Mouse (Mus musculus) hindbrain, postnatal 0 days (tissue): ENCODE measurements at regions not wholly inside any gene's neighbourhood (a gene's known extent, or its start where the extent isn't known, plus 50 kb on each side); places are given as distances from the start of the nearest gene placed in this dataset.

Experiments used
- ATAC-seq: fragments of 200-750 bp; cut with Nextera tagmentation; 2 replicates; pipeline ENCODE4 v1.8.0; 2017; ENCODE audit warnings: mild to moderate bottlenecking, moderate TSS enrichment, moderate library complexity
- DNase-seq: peaks from one replicate; pipeline ENCODE4 v3.0.0-alpha.2; 2015; ENCODE audit warnings: low spot score
- H3K27ac ChIP-seq: fragments of 300-500 bp; sonication (generic); 2 replicates; pipeline ENCODE4 v1.5.1; 2014; ENCODE audit warnings: mild to moderate bottlenecking
- H3K27me3 ChIP-seq: fragments of 300-500 bp; sonication (generic); 2 replicates; pipeline ENCODE4 v1.6.1; 2014; ENCODE audit warnings: low read length, mixed read lengths; ENCODE audit not compliant: insufficient read depth
- H3K36me3 ChIP-seq: fragments of 300-500 bp; sonication (generic); 2 replicates; pipeline ENCODE4 v1.6.1; 2014; ENCODE audit warnings: low read length, mixed read lengths; ENCODE audit not compliant: insufficient read depth
- H3K4me1 ChIP-seq: fragments of 300-500 bp; sonication (generic); 2 replicates; pipeline ENCODE4 v1.6.1; 2014; ENCODE audit warnings: antibody characterized with exemption, low read length, mixed read lengths; ENCODE audit not compliant: insufficient read depth
- H3K4me2 ChIP-seq: fragments of 300-500 bp; sonication (generic); 2 replicates; pipeline ENCODE4 v1.6.1; 2014; ENCODE audit warnings: low read depth, mild to moderate bottlenecking, low read length, moderate library complexity, mixed read lengths
- H3K4me3 ChIP-seq: fragments of 300-500 bp; sonication (generic); 2 replicates; pipeline ENCODE4 v1.5.1; 2014; ENCODE audit warnings: low read length
- H3K9ac ChIP-seq: fragments of 300-500 bp; sonication (generic); replicated peaks from 2 replicates; pipeline ENCODE4 v1.6.1; 2014; ENCODE audit warnings: mild to moderate bottlenecking, low read length, moderate library complexity, mixed read lengths
- H3K9me3 ChIP-seq: fragments of 300-500 bp; sonication (generic); 2 replicates; pipeline ENCODE4 v1.6.1; 2016; ENCODE audit warnings: low read length, mixed read lengths
- CTCF ChIP-seq: IDR thresholded peaks from 2 replicates; pipeline ENCODE4 v1.5.1; 2016; ENCODE audit warnings: antibody characterized with exemption, control low read depth, low read depth
- WGBS: fragments of 180-500 bp; shearing (Covaris S2); extraction: QIAGEN DNeasy Blood & Tissue Kit; methylation state at CpG from one replicate; pipeline ENCODE4 v1.1.7; 2014; 5-methylcytosine and 5-hydroxymethylcytosine counted together

DNA sequence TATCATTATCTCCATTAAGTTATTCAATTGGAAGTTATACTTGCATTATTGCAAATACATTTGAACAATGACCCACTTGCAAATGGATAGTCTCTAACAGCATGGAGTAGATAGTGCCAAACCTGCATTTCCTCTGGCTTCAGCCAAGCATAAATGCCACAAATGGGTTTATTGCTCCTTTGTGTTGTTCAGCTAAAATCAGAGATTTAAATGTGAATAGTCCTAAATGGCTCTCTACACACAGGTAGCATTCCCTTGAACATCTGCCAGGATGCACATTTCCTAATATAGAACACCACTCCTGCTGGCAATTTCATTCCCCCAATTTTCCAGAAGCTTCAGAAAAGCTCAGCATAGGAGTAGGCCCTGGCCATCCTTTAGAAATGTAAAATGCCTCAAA, 210.6 kb downstream of the Adgra3 start:
- TF ChIP-seq CTCF = no peak
- no peaks in the 10 kb centered on the region for H3K4me1 ChIP-seq
- no peak overlapping the region for H3K27ac ChIP-seq
- H3K9me3 ChIP-seq = no peaks in the 10 kb centered on the region
- DNase-seq (no peak), ATAC-seq (no peak)
- no peak overlapping the region for H3K4me2 ChIP-seq
- H3K27me3 ChIP-seq = no peaks in the 10 kb centered on the region
- H3K36me3 ChIP-seq = no peaks in the 10 kb centered on the region
- no peak overlapping the region for H3K9ac ChIP-seq
- no peak overlapping the region for H3K4me3 ChIP-seq

DNA sequence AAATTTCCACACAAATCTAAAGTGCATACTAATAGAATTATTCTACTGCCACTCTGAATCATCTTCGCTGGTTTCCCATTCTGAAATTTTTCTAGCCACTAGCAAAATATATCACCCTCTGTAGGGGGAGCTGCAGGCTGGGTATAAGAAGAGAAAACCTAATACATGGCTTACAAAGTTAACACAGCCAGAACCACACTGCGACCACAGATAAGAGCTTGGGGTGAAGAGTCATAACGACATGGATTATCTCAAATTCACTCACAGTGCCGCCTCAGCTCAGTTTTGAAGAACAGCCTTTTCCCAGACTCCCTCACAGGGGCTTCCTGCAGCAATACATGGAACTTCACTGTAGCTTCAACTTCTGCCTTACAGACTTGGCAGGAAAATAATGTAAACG, 240.0 kb downstream of the Adgra3 start:
- WGBS = 88% methylated on average over 5 of the region's 5 CpGs
- H3K27ac ChIP-seq = no peak overlapping the region
- H3K9ac ChIP-seq = no peak overlapping the region
- no peaks in the 10 kb centered on the region for H3K36me3 ChIP-seq
- H3K4me2 ChIP-seq = no peak overlapping the region
- no peak for ATAC-seq
- H3K27me3 ChIP-seq = no peaks in the 10 kb centered on the region
- no peaks in the 10 kb centered on the region for H3K9me3 ChIP-seq
- no peak for DNase-seq
- no peak for TF ChIP-seq CTCF
- no peak overlapping the region for H3K4me3 ChIP-seq
- no peaks in the 10 kb centered on the region for H3K4me1 ChIP-seq

DNA sequence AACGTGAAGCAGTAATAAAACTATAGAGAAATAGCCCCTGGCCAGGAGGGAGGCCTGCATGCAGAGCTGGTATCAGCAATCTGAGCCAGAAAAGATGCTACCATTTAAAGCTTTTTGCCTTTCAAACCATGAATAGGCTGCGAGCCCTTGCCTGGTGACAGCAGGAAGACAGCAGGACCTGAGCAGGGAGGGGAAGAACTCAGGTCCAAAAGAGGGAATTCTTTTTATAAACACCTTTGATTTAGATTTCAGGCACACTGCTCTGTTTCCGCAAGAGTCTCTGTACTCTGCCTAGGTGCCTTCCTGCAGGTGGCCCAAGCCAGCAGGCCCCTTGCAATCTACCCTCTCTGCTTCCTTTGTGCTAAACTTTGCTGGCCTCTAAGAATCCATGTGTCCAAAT, 242.1 kb downstream of the Adgra3 start:
- H3K9me3 ChIP-seq = no peaks in the 10 kb centered on the region
- ATAC-seq = no peak
- no peaks in the 10 kb centered on the region for H3K36me3 ChIP-seq
- no peak for TF ChIP-seq CTCF
- H3K4me1 ChIP-seq = no peaks in the 10 kb centered on the region
- no peak overlapping the region for H3K27ac ChIP-seq
- no peak overlapping the region for H3K9ac ChIP-seq
- no peaks in the 10 kb centered on the region for H3K27me3 ChIP-seq
- no peak overlapping the region for H3K4me2 ChIP-seq
- DNase-seq = no peak
- WGBS = 70% methylated on average over 3 of the region's 3 CpGs
- no peak overlapping the region for H3K4me3 ChIP-seq

DNA sequence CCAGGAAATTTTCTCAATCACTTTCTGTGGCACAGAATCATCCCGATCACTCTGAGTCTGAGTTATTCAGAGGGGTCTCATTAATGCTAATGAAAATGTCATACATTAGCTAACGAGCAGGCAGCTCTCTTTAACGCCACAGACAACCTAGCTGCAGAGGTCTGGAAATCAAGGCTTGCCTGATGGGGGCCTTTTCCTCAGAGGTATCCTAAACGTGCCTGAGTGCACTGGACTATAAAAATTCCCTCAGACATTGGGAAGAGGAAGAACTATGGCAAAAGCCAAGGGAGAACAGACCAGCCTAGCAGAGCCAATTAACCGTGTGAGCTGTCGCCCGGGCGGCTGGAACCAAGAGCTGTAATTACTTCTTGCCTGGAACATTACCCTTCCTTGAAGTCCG, 245.5 kb downstream of the Adgra3 start:
- DNase-seq (peak; percentile 20), ATAC-seq (no peak)
- Histone ChIP-seq H3K36me3 (no peaks in the 10 kb centered on the region), H3K27me3 (no peaks in the 10 kb centered on the region), H3K27ac (no peak overlapping the region), H3K4me3 (no peak overlapping the region), H3K9me3 (no peaks in the 10 kb centered on the region), H3K4me1 (no peaks in the 10 kb centered on the region), H3K9ac (no peak overlapping the region), H3K4me2 (no peak overlapping the region)
- no peak for TF ChIP-seq CTCF
- WGBS = 50% methylated on average over 9 of the region's 9 CpGs

DNA sequence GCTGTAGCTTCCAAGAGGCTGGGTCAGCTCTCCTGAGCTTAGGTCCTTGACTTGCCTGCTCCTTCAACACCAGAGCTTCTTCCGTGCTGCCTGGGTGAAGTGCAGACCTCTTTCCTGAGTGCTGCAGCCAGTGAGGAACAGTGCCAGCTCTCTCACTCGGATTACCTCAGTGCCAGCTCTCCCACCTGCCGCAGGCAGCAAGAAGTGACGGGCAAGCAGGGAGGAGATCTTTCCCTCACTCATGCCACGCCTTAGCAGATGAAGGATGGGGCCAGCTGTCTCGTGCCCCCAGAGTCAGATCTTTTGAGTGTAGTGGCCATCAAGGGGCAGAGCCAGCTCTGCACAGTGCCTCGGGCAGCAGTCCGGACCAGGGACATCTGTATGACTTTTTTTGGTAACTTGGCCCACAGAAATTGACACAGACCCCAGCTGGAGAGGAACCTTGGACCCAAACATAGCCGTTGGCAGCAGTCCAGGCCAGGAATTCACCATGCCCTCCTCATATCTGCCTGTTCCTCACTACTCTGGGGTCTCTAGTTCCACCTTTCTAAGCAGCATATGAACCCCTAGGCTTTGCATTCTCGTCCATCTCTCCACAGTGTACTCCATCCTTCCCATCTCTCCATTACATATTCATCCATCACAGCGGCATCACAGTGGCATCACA, 263.9 kb upstream of the Kcnip4 start:
- Histone ChIP-seq H3K9me3 (no peaks in the 10 kb centered on the region), H3K4me2 (no peak overlapping the region), H3K36me3 (no peaks in the 10 kb centered on the region), H3K27me3 (no peaks in the 10 kb centered on the region), H3K4me1 (no peaks in the 10 kb centered on the region), H3K27ac (no peak overlapping the region), H3K9ac (no peak overlapping the region), H3K4me3 (no peak overlapping the region)
- no peak for ATAC-seq
- DNase-seq = peak; percentile 19
- TF ChIP-seq CTCF = no peak
- WGBS = 74% methylated on average over 11 of the region's 11 CpGs

DNA sequence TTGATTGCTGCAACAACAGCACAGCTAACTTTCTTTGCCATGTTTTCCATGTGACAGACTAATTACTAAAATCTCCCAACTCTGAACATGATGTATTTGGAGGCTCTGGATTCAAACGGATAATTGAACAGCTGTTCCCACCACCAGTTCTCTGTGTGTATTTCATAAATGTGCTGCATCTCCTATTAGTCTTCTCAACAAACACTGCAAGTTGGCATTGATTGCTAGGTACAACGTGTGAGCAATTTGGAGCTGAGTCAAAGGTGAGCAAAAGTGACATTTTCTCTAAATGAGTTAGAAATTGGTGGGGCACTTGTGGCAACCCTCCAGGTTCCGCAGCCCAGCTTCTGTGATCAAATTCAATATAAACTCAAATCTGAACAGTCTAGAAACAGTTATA, 259.0 kb upstream of the Kcnip4 start:
- 52% methylated on average over 3 of the region's 3 CpGs for WGBS
- Histone ChIP-seq H3K36me3 (no peaks in the 10 kb centered on the region), H3K9ac (no peak overlapping the region), H3K27ac (no peak overlapping the region), H3K4me1 (no peaks in the 10 kb centered on the region), H3K27me3 (no peaks in the 10 kb centered on the region), H3K4me3 (no peak overlapping the region), H3K4me2 (no peak overlapping the region), H3K9me3 (no peaks in the 10 kb centered on the region)
- ATAC-seq (no peak), DNase-seq (peak; percentile 26)
- TF ChIP-seq CTCF = no peak

DNA sequence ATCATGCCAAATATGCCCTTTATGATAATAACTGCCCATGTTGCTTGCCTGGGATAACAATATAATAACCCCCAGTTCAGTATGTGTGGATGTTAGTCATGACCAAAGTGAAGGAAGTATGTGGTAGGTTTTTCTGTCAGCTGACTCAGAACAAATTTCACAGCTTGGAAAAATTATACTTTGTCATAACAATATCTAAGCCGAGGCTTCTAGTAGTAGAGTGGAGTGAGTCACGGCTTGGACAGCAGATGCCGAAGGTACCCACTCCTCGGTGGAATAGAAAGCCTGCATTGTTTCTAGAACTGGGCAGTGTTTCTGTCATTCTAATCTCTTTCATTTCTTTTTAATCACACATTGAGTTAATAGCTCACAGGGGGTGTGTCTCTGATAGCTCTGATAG, 236.3 kb upstream of the Kcnip4 start:
- H3K9me3 ChIP-seq = no peaks in the 10 kb centered on the region
- no peaks in the 10 kb centered on the region for H3K36me3 ChIP-seq
- WGBS = 80% methylated on average over 4 of the region's 4 CpGs
- ATAC-seq = no peak
- no peak overlapping the region for H3K27ac ChIP-seq
- H3K4me1 ChIP-seq = no peaks in the 10 kb centered on the region
- no peak for DNase-seq
- H3K4me3 ChIP-seq = no peak overlapping the region
- H3K9ac ChIP-seq = no peak overlapping the region
- no peaks in the 10 kb centered on the region for H3K27me3 ChIP-seq
- TF ChIP-seq CTCF = no peak
- no peak overlapping the region for H3K4me2 ChIP-seq
